Mouse (Mus musculus): ENCODE data around the gene Cfap157. TPM values are rescaled to one million over a fixed set of nuclear protein-coding genes. Genes with fewer than 3 reads are reported as not detected.

The Cfap157 gene
- polyA plus RNA-seq, 1 experiment from 2014 or later, result 1.2 TPM

DNA sequence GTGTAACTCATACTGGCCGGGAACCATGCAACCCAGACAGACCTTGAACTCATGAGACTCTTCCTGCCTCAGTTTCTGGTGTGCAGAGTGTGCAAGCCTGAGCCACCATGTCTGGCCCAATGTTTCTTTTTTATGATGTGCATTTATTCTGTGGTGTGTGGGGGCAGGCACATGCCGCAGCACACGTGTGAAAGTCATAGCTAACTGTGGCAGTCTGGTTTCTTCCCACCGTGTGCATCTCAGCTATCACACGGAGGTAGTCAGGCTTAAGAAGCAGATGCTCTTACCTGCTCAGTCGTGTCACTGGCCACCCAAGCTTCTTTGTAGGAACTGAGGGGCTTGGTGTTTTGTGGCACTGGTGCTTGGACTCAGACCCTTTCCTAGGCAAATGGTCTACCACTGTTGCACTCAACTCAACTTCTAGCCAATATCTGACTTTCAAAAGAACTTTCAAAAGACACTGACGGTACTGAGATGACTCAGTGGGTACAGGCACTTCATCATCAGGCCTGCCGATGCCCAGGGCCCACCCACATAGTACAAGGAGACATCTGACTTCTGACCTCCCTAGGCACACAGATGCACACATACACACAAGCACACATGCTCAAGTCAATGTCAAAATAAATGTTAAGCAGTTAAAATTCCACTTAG is 11.5 kb downstream of the Cfap157 start:
- Histone ChIP-seq H3K9ac (ENCODE audit: low read depth, low read length) (no peak overlapping the region), H3K4me3 (ENCODE audit: low read length) (no peak overlapping the region), H3K36me3 (ENCODE audit: control insufficient read depth, insufficient read depth, low read length) (no peaks in the 10 kb centered on the region), H3K9me3 (ENCODE audit: control insufficient read depth, low read length) (no peaks in the 10 kb centered on the region), H3K27ac (ENCODE audit: low read length) (no peak overlapping the region), H3K4me1 (ENCODE audit: control insufficient read depth, insufficient read depth, low read length) (peaks cover 19% of the 10 kb centered on the region), H3K4me2 (ENCODE audit: low read depth, low read length) (no peak overlapping the region), H3K27me3 (replicated peaks; ENCODE audit: control insufficient read depth, insufficient read depth, low read length) (no peaks in the 10 kb centered on the region)
- ATAC-seq, result no peak
- WGBS, result 81% methylated on average over 8 of the region's 8 CpGs

- no peak for ATAC-seq
- Histone ChIP-seq H3K4me1 (ENCODE audit: control insufficient read depth, insufficient read depth, low read length) (peaks cover 19% of the 10 kb centered on the region), H3K27me3 (replicated peaks; ENCODE audit: control insufficient read depth, insufficient read depth, low read length) (no peaks in the 10 kb centered on the region), H3K9ac (ENCODE audit: low read depth, low read length) (0 out of 2 replicates have a peak overlapping the region, but pooled peaks have one; percentile 6), H3K4me2 (ENCODE audit: low read depth, low read length) (no peak overlapping the region), H3K9me3 (ENCODE audit: control insufficient read depth, low read length) (no peaks in the 10 kb centered on the region), H3K36me3 (ENCODE audit: control insufficient read depth, insufficient read depth, low read length) (no peaks in the 10 kb centered on the region), H3K4me3 (ENCODE audit: low read length) (no peak overlapping the region), H3K27ac (ENCODE audit: low read length) (0 out of 2 replicates have a peak overlapping the region, but pooled peaks have one; percentile 9)
- WGBS, result 24% methylated on average over 12 of the region's 12 CpGs
Observed at GRCm38 (mm10) chr2:32771886-32772285, 12.3 kb downstream of the Cfap157 start.

- Histone ChIP-seq H3K36me3 (ENCODE audit: control insufficient read depth, insufficient read depth, low read length) (no peaks in the 10 kb centered on the region), H3K4me2 (ENCODE audit: low read depth, low read length) (no peak overlapping the region), H3K9ac (ENCODE audit: low read depth, low read length) (no peak overlapping the region), H3K9me3 (ENCODE audit: control insufficient read depth, low read length) (no peaks in the 10 kb centered on the region), H3K27ac (ENCODE audit: low read length) (no peak overlapping the region), H3K4me1 (ENCODE audit: control insufficient read depth, insufficient read depth, low read length) (peaks cover 6% of the 10 kb centered on the region), H3K4me3 (ENCODE audit: low read length) (no peak overlapping the region), H3K27me3 (replicated peaks; ENCODE audit: control insufficient read depth, insufficient read depth, low read length) (no peaks in the 10 kb centered on the region)
- ATAC-seq, result no peak
- 71% methylated on average over 5 of the region's 5 CpGs for WGBS
Observed at GRCm38 (mm10) chr2:32769327-32770085, 14.7 kb downstream of the Cfap157 start.

DNA sequence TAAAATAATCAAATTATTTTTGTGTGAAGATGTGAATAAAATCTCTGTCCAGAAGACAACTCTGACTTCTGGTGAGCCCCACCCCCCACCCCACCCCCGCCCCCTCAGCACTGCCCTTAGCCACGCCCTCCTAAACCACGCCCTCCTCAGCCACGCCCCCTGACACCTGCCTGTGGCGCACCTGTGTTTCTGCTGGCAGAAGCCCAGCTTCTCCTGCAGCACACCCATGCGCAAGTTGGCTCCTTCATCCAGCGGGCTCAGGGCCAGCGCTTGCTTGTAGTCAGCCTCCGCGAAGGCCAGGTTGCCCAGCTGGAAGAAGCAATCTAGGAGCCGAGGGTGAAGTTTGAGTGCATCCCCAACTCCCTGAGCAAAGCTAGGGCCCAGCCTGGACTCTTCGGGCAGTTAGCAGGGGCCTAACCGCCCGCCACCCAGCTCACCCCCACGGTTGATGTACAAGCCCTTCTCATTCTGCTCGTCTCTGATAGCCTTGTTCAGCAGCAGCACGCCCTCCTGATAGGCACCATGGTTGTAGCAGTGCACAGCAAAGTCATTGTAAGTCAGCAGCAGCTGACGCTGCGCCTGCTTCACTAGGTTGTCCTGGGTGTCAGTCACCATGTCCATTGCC is 15.5 kb downstream of the Cfap157 start:
- peak; percentile 32; the same call in 1 of the 2 replicates for ATAC-seq
- no peak overlapping the region for H3K27ac ChIP-seq (ENCODE audit: low read length)
- no peaks in the 10 kb centered on the region for H3K36me3 ChIP-seq (ENCODE audit: control insufficient read depth, insufficient read depth, low read length)
- WGBS, result 53% methylated on average over 19 of the region's 19 CpGs
- H3K9me3 ChIP-seq (ENCODE audit: control insufficient read depth, low read length), result no peaks in the 10 kb centered on the region
- no peak overlapping the region for H3K4me2 ChIP-seq (ENCODE audit: low read depth, low read length)
- peaks cover 6% of the 10 kb centered on the region for H3K4me1 ChIP-seq (ENCODE audit: control insufficient read depth, insufficient read depth, low read length)
- H3K9ac ChIP-seq (ENCODE audit: low read depth, low read length), result peak overlapping the region; percentile 34; the same call in 1 of the 2 replicates
- no peaks in the 10 kb centered on the region for H3K27me3 ChIP-seq (replicated peaks; ENCODE audit: control insufficient read depth, insufficient read depth, low read length)
- H3K4me3 ChIP-seq (ENCODE audit: low read length), result no peak overlapping the region

DNA sequence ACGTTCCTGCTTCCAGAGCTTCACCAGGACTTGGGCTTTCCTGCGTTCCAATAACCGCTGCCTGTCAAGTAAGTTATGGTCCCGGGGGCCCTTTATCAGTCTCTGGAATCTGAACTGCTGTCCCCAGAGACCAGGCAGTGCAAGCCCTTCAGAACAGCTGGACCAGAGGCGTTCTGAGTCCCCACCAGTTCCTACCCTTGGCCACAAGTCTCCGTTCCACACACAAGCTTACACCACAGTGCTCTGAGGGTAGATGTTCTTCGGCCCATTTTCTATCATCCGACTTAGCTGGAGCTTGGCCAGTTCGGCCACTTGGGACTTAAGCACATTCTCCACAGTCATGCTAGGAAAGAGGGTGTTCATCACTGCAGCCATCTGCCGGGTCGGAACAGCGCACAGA is 17.0 kb downstream of the Cfap157 start:
- H3K4me1 ChIP-seq (ENCODE audit: control insufficient read depth, insufficient read depth, low read length), result peaks cover 5% of the 10 kb centered on the region

DNA sequence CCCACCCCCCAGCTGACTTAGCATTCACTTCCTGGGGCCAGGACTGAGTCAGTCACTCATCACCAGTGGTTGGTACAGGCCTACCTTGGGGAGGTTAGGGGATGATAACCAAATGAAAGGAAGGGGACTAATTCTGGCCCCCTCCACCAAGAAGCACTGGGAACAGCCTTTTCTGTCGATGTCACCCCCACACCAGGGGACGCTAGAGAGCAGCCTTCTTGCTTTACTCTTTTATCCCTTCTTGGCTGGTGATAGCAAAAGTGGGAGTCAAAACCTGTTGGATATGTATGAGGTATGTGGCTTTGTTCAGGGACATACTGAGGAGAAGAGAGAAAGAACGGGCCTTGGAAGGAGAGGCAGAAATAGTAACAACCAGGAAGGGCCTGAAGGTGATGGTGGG is 20.9 kb downstream of the Cfap157 start:
- Histone ChIP-seq H3K9ac (ENCODE audit: low read depth, low read length) (no peak overlapping the region), H3K4me3 (ENCODE audit: low read length) (no peak overlapping the region), H3K36me3 (ENCODE audit: control insufficient read depth, insufficient read depth, low read length) (peaks cover 9% of the 10 kb centered on the region; the same call in 1 of the 2 replicates), H3K27ac (ENCODE audit: low read length) (no peak overlapping the region), H3K27me3 (replicated peaks; ENCODE audit: control insufficient read depth, insufficient read depth, low read length) (no peaks in the 10 kb centered on the region), H3K9me3 (ENCODE audit: control insufficient read depth, low read length) (no peaks in the 10 kb centered on the region), H3K4me1 (ENCODE audit: control insufficient read depth, insufficient read depth, low read length) (no peaks in the 10 kb centered on the region), H3K4me2 (ENCODE audit: low read depth, low read length) (no peak overlapping the region)
- WGBS, result 78% methylated on average over 3 of the region's 3 CpGs
- ATAC-seq, result no peak

More for the DNA sequence above, 17.0 kb downstream of the Cfap157 start:
- 65% methylated on average over 12 of the region's 12 CpGs for WGBS
- Histone ChIP-seq H3K9me3 (ENCODE audit: control insufficient read depth, low read length) (no peaks in the 10 kb centered on the region), H3K4me3 (ENCODE audit: low read length) (no peak overlapping the region), H3K27ac (ENCODE audit: low read length) (no peak overlapping the region), H3K4me2 (ENCODE audit: low read depth, low read length) (no peak overlapping the region), H3K9ac (ENCODE audit: low read depth, low read length) (no peak overlapping the region), H3K27me3 (replicated peaks; ENCODE audit: control insufficient read depth, insufficient read depth, low read length) (no peaks in the 10 kb centered on the region), H3K36me3 (ENCODE audit: control insufficient read depth, insufficient read depth, low read length) (no peaks in the 10 kb centered on the region)
- no peak for ATAC-seq

DNA sequence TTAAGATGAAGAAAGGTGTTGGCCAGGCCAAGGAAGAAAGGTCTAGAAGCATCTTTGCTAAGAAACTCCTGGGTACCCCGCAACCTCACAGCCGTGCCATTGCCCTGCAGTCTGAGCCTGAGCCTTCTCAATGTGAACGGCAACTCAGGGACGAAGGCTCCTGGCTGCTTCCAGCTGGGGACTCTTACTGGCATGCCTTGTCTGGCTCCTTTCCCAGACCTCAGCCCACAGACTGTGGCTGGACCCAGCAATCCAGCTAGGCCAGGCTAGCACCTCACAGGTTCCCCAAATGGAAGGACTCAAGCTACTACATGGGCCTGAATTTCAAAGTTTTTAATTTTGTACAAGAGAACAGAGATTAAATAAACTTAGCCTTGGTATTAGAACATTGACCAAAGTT is 22.4 kb downstream of the Cfap157 start:
- WGBS, result 85% methylated on average over 4 of the region's 4 CpGs
- no peak overlapping the region for H3K4me2 ChIP-seq (ENCODE audit: low read depth, low read length)
- no peak overlapping the region for H3K9ac ChIP-seq (ENCODE audit: low read depth, low read length)
- no peak for ATAC-seq
- H3K9me3 ChIP-seq (ENCODE audit: control insufficient read depth, low read length), result no peaks in the 10 kb centered on the region
- H3K27ac ChIP-seq (ENCODE audit: low read length), result no peak overlapping the region
- H3K27me3 ChIP-seq (replicated peaks; ENCODE audit: control insufficient read depth, insufficient read depth, low read length), result no peaks in the 10 kb centered on the region
- no peak overlapping the region for H3K4me3 ChIP-seq (ENCODE audit: low read length)
- peaks cover 2% of the 10 kb centered on the region; the same call in 1 of the 2 replicates for H3K4me1 ChIP-seq (ENCODE audit: control insufficient read depth, insufficient read depth, low read length)
- peaks cover 9% of the 10 kb centered on the region; the same call in 1 of the 2 replicates for H3K36me3 ChIP-seq (ENCODE audit: control insufficient read depth, insufficient read depth, low read length)

DNA sequence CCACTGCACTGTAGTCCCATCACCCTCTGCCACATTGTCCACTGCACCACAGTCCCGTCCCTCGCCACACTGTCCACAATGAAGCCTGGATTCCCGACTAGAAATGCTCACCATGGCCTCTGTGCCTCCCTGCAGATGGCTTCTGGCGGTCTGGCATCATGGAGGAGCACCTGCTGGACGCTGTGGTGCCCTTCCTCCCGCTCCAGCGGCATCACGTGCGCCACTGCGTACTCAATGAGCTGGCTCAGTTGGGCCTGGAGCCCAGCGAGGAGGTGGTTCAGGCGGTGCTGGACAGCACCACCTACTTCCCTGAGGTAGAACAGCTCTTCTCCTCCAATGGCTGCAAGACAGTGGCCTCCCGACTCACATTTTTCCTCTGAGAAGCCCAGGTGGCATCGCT is 22.9 kb downstream of the Cfap157 start:
- H3K4me2 ChIP-seq (ENCODE audit: low read depth, low read length), result no peak overlapping the region
- peaks cover 2% of the 10 kb centered on the region; the same call in 1 of the 2 replicates for H3K4me1 ChIP-seq (ENCODE audit: control insufficient read depth, insufficient read depth, low read length)
- peaks cover 9% of the 10 kb centered on the region; the same call in 1 of the 2 replicates for H3K36me3 ChIP-seq (ENCODE audit: control insufficient read depth, insufficient read depth, low read length)
- H3K27me3 ChIP-seq (replicated peaks; ENCODE audit: control insufficient read depth, insufficient read depth, low read length), result no peaks in the 10 kb centered on the region
- ATAC-seq, result no peak
- no peak overlapping the region for H3K9ac ChIP-seq (ENCODE audit: low read depth, low read length)
- no peak overlapping the region for H3K27ac ChIP-seq (ENCODE audit: low read length)
- WGBS, result 87% methylated on average over 14 of the region's 14 CpGs
- no peak overlapping the region for H3K4me3 ChIP-seq (ENCODE audit: low read length)
- no peaks in the 10 kb centered on the region for H3K9me3 ChIP-seq (ENCODE audit: control insufficient read depth, low read length)

DNA sequence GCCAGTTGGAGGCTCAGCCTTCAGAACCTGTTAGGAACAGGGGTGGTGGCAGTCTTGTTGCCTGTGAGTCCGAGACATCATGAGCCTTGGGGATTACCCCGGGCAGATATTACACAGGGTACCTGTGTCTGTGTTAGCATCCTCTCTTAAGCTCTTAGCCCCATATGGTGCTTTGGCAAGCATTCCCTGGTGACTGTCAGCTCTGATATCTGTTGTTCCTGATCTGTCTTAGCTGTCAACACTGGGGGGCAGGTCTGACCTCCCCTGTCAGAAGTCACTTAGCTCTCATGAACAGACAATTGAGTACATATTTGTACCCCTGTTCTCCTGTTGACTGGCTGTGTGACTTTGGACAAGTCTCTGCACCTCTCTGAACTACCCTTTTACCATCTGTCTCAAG is 25.2 kb downstream of the Cfap157 start:
- Histone ChIP-seq H3K4me1 (ENCODE audit: control insufficient read depth, insufficient read depth, low read length) (peaks cover 2% of the 10 kb centered on the region; the same call in 1 of the 2 replicates), H3K4me2 (ENCODE audit: low read depth, low read length) (no peak overlapping the region), H3K27me3 (replicated peaks; ENCODE audit: control insufficient read depth, insufficient read depth, low read length) (no peaks in the 10 kb centered on the region), H3K9me3 (ENCODE audit: control insufficient read depth, low read length) (no peaks in the 10 kb centered on the region), H3K36me3 (ENCODE audit: control insufficient read depth, insufficient read depth, low read length) (peaks cover 9% of the 10 kb centered on the region; the same call in 1 of the 2 replicates), H3K4me3 (ENCODE audit: low read length) (no peak overlapping the region), H3K9ac (ENCODE audit: low read depth, low read length) (no peak overlapping the region), H3K27ac (ENCODE audit: low read length) (no peak overlapping the region)
- ATAC-seq, result no peak
- 94% methylated on average over 2 of the region's 2 CpGs for WGBS
